Mouse (Mus musculus) stomach, adult 2 months (tissue): ENCODE results near the gene Sbpl. TPM values are rescaled to one million over a fixed set of nuclear protein-coding genes. Genes with fewer than 3 reads are reported as not detected.

Experiments used
- polyA plus RNA-seq: library from polyadenylated mRNA; depleted of rRNA; stranded (reverse); fragments of >200 nt; gene quantifications from 2 replicates; pipeline ENCODE4 v1.2.3, GENCODE M21; 2012; rRNA removed

Gene Sbpl
- not detected in 2 replicates for polyA plus RNA-seq

GRCm38 (mm10) chr17:23955174-23955573 is at the start of gene Sbpl:
Gene Sbpl, minus strand, starts transcription at chr17:23955274.

GRCm38 (mm10) chr17:23997901-23998300 is 42.8 kb upstream of the Sbpl start, which contains the start of gene Prss22:
Gene Prss22, minus strand, starts transcription at chr17:23998100.

GRCm38 (mm10) chr17:23980297-23980909 is 25.3 kb upstream of the Sbpl start, which contains the start of gene Prss30:
Gene Prss30, minus strand, starts transcription at chr17:23980566.

GRCm38 (mm10) chr17:23941372-23941771 is 13.7 kb downstream of the Sbpl start, which contains the start of gene Sbp:
Gene Sbp, plus strand, starts transcription at chr17:23941672.

GRCm38 (mm10) chr17:23917158-23917557 is 37.9 kb downstream of the Sbpl start, which contains the start of gene Dcpp3:
Gene Dcpp3, plus strand, starts transcription at chr17:23917458.

Other genes with a start within 250 kb of the Sbpl start
- not detected in 2 replicates for gene 1520401A03Rik, start 232.5 kb downstream of the Sbpl start, polyA plus RNA-seq
- 22.3 and 33.2 TPM in 2 replicates for gene Pkmyt1, start 228.9 kb downstream of the Sbpl start, polyA plus RNA-seq
- 95.8 and 156 TPM in 2 replicates for gene Paqr4, start 214.4 kb downstream of the Sbpl start, polyA plus RNA-seq
- 3.2 and 6.6 TPM in 2 replicates for gene Kremen2, start 209.4 kb downstream of the Sbpl start, polyA plus RNA-seq
- gene Flywch1, start 183.7 kb downstream of the Sbpl start, polyA plus RNA-seq, result 11.7 and 13.7 TPM in 2 replicates
- gene Flywch2, start 169.2 kb downstream of the Sbpl start, polyA plus RNA-seq, result 3.7 and 5.8 TPM in 2 replicates
- gene Srrm2, start 164.7 kb downstream of the Sbpl start, polyA plus RNA-seq, result 196 and 280 TPM in 2 replicates
- gene Elob, start 126.1 kb downstream of the Sbpl start, polyA plus RNA-seq, result 361 and 511 TPM in 2 replicates
- 0.04 and 0.39 TPM in 2 replicates for gene Prss33, start 119.2 kb downstream of the Sbpl start, polyA plus RNA-seq
- gene Prss32, start 111.4 kb downstream of the Sbpl start, polyA plus RNA-seq, result 9.4 and 22.5 TPM in 2 replicates
- gene Prss41, start 111.1 kb downstream of the Sbpl start, polyA plus RNA-seq, result 0.24 and 1.5 TPM in 2 replicates
- gene Prss21, start 87.2 kb downstream of the Sbpl start, polyA plus RNA-seq, result not detected in 2 replicates
- not detected in 2 replicates for gene Dcpp1, start 74.4 kb downstream of the Sbpl start, polyA plus RNA-seq
- not detected in 2 replicates for gene Dcpp2, start 74.4 kb downstream of the Sbpl start, polyA plus RNA-seq
- not detected in 2 replicates for gene Dcpp3, start 37.8 kb downstream of the Sbpl start, polyA plus RNA-seq
- gene Sbp, start 13.6 kb downstream of the Sbpl start, polyA plus RNA-seq, result not detected in 2 replicates
- 0.45 and 0.55 TPM in 2 replicates for gene Prss30, start 25.3 kb upstream of the Sbpl start, polyA plus RNA-seq
- gene Prss22, start 42.8 kb upstream of the Sbpl start, polyA plus RNA-seq, result 0.58 and 0.98 TPM in 2 replicates
- 10.9 and 15.8 TPM in 2 replicates for gene Prss27, start 82.9 kb upstream of the Sbpl start, polyA plus RNA-seq
- 12.6 and 22.9 TPM in 2 replicates for gene Kctd5, start 118.2 kb upstream of the Sbpl start, polyA plus RNA-seq
- 5.5 and 8.3 TPM in 2 replicates for gene Pdpk1, start 195.7 kb upstream of the Sbpl start, polyA plus RNA-seq
- gene Amdhd2, start 208.5 kb upstream of the Sbpl start, polyA plus RNA-seq, result 19.8 and 28.3 TPM in 2 replicates
- gene Atp6v0c, start 214.4 kb upstream of the Sbpl start, polyA plus RNA-seq, result 453 and 617 TPM in 2 replicates